Mouse (Mus musculus) urinary bladder, postnatal 36 days (tissue): ENCODE results near the gene Defb5.
"Not testable (repeated sequence)": the region's sequence is repeated elsewhere in the genome, so short reads cannot be mapped to it uniquely, and the experiment has no call there.

Source experiments
- DNase-seq, 2 experiments: peaks; one replicate each; pipeline ENCODE4 v3.0.0; 2022; ENCODE audit warnings: low spot score in 2 of 2, mixed read lengths in 1 of 2

The Defb5 gene

GRCm38 (mm10) chr8:19247280-19247679 is at the start of gene Defb5:
Defb5 (plus strand) TSS chr8:19247580.
- DNase-seq = no peak

GRCm38 (mm10) chr8:19225161-19225560 is 22.2 kb upstream of the Defb5 start, which contains the start of gene Defb6:
Defb6 (plus strand) TSS chr8:19225478.
- no peak for DNase-seq

GRCm38 (mm10) chr8:19238101-19238500 is 9.3 kb upstream of the Defb5 start:
- no peak for DNase-seq

GRCm38 (mm10) chr8:19239616-19240015 is 7.8 kb upstream of the Defb5 start, which contains the start of gene Defb46:
Defb46 (plus strand) TSS chr8:19239916.
- DNase-seq = no peak

DNA sequence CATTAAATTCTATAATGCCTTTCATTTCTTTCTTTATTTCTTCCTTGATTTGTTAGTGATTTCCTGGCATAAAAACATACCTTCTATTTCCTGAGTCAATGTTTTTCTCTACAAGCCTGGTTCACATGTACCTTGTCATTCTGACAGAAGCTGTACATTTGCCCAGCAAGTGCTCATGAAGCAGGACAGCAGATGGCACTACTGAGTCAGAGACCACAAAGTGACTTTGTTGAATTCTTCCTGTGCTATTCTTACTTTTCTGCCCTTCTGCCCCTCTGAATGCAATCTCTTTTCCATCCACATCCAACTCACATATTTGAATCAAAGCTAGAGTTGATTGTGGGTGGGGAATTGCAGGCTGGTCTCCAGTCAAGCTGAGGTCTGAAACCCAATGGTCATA is 10.8 kb downstream of the Defb5 start:
- DNase-seq = no peak

DNA sequence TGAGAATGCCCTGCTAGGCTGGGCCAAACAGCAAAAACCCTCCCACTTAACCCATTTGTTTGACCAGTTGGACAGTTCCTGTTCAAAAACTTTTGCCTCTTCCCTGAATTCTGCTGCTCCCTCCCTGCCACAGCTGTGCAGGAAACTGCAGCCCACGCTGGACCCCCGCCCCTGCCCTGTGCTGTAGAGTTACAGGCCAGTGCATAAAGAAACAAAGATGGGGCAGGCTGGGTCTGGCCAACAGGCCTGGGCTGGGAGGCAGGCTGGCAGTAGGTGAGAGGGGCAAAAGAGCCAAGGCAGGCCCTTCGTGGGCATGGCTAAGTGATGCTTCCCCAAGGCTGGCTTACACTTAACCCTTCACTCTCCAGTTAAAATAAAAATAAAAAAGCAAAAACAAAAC is 12.3 kb downstream of the Defb5 start:
- DNase-seq = no peak

DNA sequence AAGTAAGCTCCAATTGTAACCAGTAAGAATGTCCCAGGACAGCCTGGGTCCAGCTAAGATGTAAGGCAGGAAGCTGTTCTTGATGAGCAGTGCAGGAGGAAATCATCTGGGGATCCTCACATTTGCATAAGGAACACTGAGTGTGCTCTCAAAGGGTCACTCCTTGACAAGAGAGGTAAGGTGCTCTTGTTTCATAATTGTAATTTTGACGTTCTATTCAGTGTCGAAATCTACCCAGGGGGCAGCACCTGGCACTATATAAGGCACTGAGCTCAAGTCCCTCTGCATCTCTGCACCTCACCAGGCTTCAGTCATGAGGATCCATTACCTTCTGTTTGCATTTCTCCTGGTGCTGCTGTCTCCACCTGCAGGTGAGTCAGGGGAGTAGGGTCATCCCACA is 45.7 kb downstream of the Defb5 start, which contains the start of gene Defb3:
Gene Defb3, plus strand, starts transcription at position 301 of the 400 bp plus-strand sequence.
- not testable (repeated sequence) for DNase-seq

DNA sequence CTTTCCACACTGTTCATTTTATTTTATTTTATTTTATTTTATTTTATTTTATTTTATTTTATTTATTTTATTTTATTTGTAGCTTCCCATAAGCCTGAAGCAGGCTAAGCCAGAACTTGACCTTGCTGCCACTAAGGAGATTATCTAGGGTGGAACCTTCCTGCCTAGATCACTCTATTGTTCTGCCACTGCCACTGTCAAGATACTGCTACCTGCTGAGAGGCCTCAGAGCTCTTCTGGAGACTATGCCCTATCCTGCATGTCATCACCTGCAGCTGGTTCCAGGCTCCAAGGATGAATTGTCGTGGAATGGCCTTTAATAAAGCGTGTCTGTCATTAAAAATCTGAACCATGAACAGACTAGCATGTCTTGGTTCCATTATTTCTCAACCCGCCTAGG is 51.0 kb downstream of the Defb5 start:
- not testable (repeated sequence) for DNase-seq
